Mouse (Mus musculus): ENCODE measurements at regions not wholly inside any gene's neighbourhood (a gene's known extent, or its start where the extent isn't known, plus 50 kb on each side); places are given as distances from the start of the nearest gene placed in this dataset.

DNA sequence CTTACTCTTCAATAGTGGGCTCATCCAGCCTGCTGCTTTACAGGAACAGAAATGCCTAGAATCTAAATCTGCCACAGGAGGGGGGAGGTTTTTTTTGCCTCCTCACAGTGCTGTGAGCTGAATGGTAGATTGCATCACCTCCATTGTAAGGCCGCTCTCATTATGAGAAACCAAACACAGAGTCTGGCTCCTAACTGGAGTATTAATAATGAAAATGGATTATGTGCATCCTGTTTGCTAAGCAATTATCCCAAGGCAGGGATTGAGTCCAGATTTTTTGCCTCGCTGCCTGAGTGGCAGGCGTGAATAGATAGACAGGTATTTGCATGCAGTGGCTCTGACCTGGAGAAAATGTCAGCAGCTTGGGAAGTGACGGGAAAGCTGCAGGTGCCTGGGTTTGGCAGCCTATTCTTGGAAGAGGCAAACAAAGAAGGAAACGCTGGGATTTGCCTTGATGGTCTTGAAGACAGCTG, 137.6 kb upstream of the Smarca2 start:
- Histone ChIP-seq H3K4me3 (ENCODE audit: insufficient read depth in 1 of 2, low read depth in 1 of 2, low read length in 2 of 2, poor library complexity in 1 of 2, severe bottlenecking in 1 of 2) (no peak overlapping the region), H3K9me3 (ENCODE audit: control insufficient read depth, insufficient read depth, low read depth, low read length) (no peaks in the 10 kb centered on the region), H3K9ac (ENCODE audit: insufficient read depth, low read depth, low read length, poor library complexity, severe bottlenecking) (no peak overlapping the region), H3K27ac (ENCODE audit: insufficient read depth, low read depth, low read length, poor library complexity, severe bottlenecking) (no peak overlapping the region), H3K4me1 (ENCODE audit: control insufficient read depth in 2 of 2, insufficient read depth in 2 of 2, low read length in 2 of 2, poor library complexity in 1 of 2) (no peaks in the 10 kb centered on the region), H3K36me3 (ENCODE audit: control insufficient read depth, insufficient read depth, low read length, poor library complexity, severe bottlenecking) (no peaks in the 10 kb centered on the region)
- no peak for DNase-seq (ENCODE audit: low read depth, low spot score)
- TF ChIP-seq ZNF384 (IDR thresholded peaks at IDR 0.05; ENCODE audit: low read depth, low read length): no peak
- TF ChIP-seq ZC3H11A (IDR thresholded peaks at IDR 0.05; ENCODE audit: borderline replicate concordance, low read depth, low read length): no peak
- TF ChIP-seq HCFC1 (IDR thresholded peaks at IDR 0.05; ENCODE audit: borderline replicate concordance, insufficient read depth, low read length): no peak
- TF ChIP-seq MAFK (IDR thresholded peaks at IDR 0.05; ENCODE audit: insufficient read depth, low read depth, low read length): no peak
- TF ChIP-seq CHD2 (IDR thresholded peaks at IDR 0.05; ENCODE audit: low read depth, low read length): no peak
- in situ Hi-C loops (cut with MboI; ENCODE audit: low sequenced_read_pairs in 2 of 2, unreplicated experiment in 2 of 2): no loop called here

DNA sequence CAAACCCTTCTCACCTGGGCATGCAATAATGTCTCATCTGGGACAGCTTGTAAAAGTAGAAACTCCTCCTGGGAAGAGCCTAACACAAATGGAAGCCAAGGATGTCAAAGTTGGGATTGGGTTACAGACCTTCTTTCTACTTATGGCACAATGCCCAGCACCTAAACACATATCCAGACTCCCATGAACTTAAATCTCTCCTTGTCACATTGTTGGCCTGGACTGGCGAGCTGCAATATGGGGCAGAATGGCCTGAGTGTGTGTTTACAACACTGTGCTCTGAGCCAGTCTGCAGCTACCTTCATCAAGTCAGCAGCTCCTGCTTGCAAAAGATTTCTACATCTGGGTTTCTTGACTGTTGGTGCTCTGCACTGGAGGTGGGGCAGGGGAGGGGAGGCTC, 132.2 kb upstream of the Smarca2 start:
- no peak for DNase-seq (ENCODE audit: low read depth, low spot score)
- in situ Hi-C loops (cut with MboI; ENCODE audit: low sequenced_read_pairs in 2 of 2, unreplicated experiment in 2 of 2): no loop called here
- Histone ChIP-seq H3K9ac (ENCODE audit: insufficient read depth, low read depth, low read length, poor library complexity, severe bottlenecking) (no peak overlapping the region), H3K4me3 (ENCODE audit: insufficient read depth in 1 of 2, low read depth in 1 of 2, low read length in 2 of 2, poor library complexity in 1 of 2, severe bottlenecking in 1 of 2) (no peak overlapping the region), H3K9me3 (ENCODE audit: control insufficient read depth, insufficient read depth, low read depth, low read length) (no peaks in the 10 kb centered on the region), H3K36me3 (ENCODE audit: control insufficient read depth, insufficient read depth, low read length, poor library complexity, severe bottlenecking) (no peaks in the 10 kb centered on the region), H3K27ac (ENCODE audit: insufficient read depth, low read depth, low read length, poor library complexity, severe bottlenecking) (no peak overlapping the region), H3K4me1 (ENCODE audit: control insufficient read depth in 2 of 2, insufficient read depth in 2 of 2, low read length in 2 of 2, poor library complexity in 1 of 2) (no peaks in the 10 kb centered on the region)
- TF ChIP-seq ZC3H11A (IDR thresholded peaks at IDR 0.05; ENCODE audit: borderline replicate concordance, low read depth, low read length): no peak
- no peak for TF ChIP-seq ZNF384 (IDR thresholded peaks at IDR 0.05; ENCODE audit: low read depth, low read length)

DNA sequence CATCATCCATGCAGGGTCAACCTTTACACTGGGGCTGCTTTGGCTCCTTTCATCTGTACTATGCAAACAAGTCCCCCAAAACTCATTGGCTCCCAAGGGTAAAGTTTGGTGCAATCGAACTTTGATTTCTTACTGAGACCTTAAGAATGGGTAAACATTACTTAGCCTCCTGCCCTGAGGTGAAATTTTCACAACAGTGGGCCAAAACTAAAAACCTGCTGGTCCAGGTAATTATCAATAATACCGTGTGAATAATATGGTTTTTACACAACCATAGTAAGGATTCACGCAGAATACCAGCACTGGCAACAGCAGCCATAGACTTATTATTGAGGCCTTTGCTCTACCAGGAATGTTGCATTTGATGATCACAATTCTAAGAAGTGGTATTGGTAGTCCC, 131.6 kb upstream of the Smarca2 start:
- Histone ChIP-seq H3K9ac (ENCODE audit: insufficient read depth, low read depth, low read length, poor library complexity, severe bottlenecking) (no peak overlapping the region), H3K4me1 (ENCODE audit: control insufficient read depth in 2 of 2, insufficient read depth in 2 of 2, low read length in 2 of 2, poor library complexity in 1 of 2) (no peaks in the 10 kb centered on the region), H3K27ac (ENCODE audit: insufficient read depth, low read depth, low read length, poor library complexity, severe bottlenecking) (no peak overlapping the region), H3K36me3 (ENCODE audit: control insufficient read depth, insufficient read depth, low read length, poor library complexity, severe bottlenecking) (no peaks in the 10 kb centered on the region), H3K4me3 (ENCODE audit: insufficient read depth in 1 of 2, low read depth in 1 of 2, low read length in 2 of 2, poor library complexity in 1 of 2, severe bottlenecking in 1 of 2) (no peak overlapping the region), H3K9me3 (ENCODE audit: control insufficient read depth, insufficient read depth, low read depth, low read length) (no peaks in the 10 kb centered on the region)
- no peak for TF ChIP-seq ZC3H11A (IDR thresholded peaks at IDR 0.05; ENCODE audit: borderline replicate concordance, low read depth, low read length)
- no peak for TF ChIP-seq HCFC1 (IDR thresholded peaks at IDR 0.05; ENCODE audit: borderline replicate concordance, insufficient read depth, low read length)
- TF ChIP-seq ZNF384 (IDR thresholded peaks at IDR 0.05; ENCODE audit: low read depth, low read length): no peak
- no peak for DNase-seq (ENCODE audit: low read depth, low spot score)
- in situ Hi-C loops (cut with MboI; ENCODE audit: low sequenced_read_pairs in 2 of 2, unreplicated experiment in 2 of 2): no loop called here

DNA sequence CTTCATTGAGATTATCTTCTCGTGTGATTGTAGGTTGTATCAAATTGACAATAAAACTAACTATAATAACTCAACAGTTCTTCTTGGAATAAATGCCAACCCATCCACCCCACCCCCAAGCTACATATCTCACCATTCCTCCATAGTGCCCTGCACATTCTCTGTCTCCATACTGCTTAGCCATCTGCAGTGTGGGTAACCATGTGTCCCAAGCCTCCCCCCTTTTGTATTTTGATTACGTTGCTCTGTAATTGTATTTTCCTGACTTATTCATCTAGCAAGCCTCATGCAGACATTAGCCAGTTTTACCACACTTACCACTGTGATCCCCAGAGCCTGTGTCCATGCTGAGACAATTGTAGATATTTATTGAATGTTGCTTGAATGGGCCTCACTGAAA, 129.7 kb upstream of the Smarca2 start:
- Histone ChIP-seq H3K9me3 (ENCODE audit: control insufficient read depth, insufficient read depth, low read depth, low read length) (no peaks in the 10 kb centered on the region), H3K9ac (ENCODE audit: insufficient read depth, low read depth, low read length, poor library complexity, severe bottlenecking) (no peak overlapping the region), H3K27ac (ENCODE audit: insufficient read depth, low read depth, low read length, poor library complexity, severe bottlenecking) (no peak overlapping the region), H3K36me3 (ENCODE audit: control insufficient read depth, insufficient read depth, low read length, poor library complexity, severe bottlenecking) (no peaks in the 10 kb centered on the region), H3K4me1 (ENCODE audit: control insufficient read depth in 2 of 2, insufficient read depth in 2 of 2, low read length in 2 of 2, poor library complexity in 1 of 2) (no peaks in the 10 kb centered on the region), H3K4me3 (ENCODE audit: insufficient read depth in 1 of 2, low read depth in 1 of 2, low read length in 2 of 2, poor library complexity in 1 of 2, severe bottlenecking in 1 of 2) (no peak overlapping the region)
- TF ChIP-seq MAFK (IDR thresholded peaks at IDR 0.05; ENCODE audit: insufficient read depth, low read depth, low read length) (no peak), HCFC1 (IDR thresholded peaks at IDR 0.05; ENCODE audit: borderline replicate concordance, insufficient read depth, low read length) (no peak), ZNF384 (IDR thresholded peaks at IDR 0.05; ENCODE audit: low read depth, low read length) (no peak), ZC3H11A (IDR thresholded peaks at IDR 0.05; ENCODE audit: borderline replicate concordance, low read depth, low read length) (no peak), CHD2 (IDR thresholded peaks at IDR 0.05; ENCODE audit: low read depth, low read length) (no peak)
- DNase-seq (ENCODE audit: low read depth, low spot score): no peak
- in situ Hi-C loops (cut with MboI; ENCODE audit: low sequenced_read_pairs in 2 of 2, unreplicated experiment in 2 of 2): no loop called here

DNA sequence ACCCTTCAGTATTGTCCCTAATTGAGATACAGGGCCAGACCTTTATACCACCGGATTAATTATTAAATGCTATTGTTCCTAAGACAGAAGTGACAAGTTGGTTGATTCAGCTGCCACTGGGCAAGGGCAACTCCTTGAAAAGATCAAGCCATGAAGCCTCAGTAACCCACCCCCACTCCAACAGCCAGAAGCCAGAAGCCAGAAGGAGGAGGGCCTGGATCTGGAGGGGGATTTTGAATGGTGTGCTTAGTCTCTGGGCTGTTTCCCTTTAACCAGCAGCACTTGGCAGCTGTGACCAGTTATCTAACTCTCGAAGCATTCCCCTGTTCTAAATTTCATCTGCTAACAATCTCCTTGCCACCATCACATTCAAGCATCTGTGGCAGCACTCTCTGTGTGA, 129.1 kb upstream of the Smarca2 start:
- no peak overlapping the region for H3K4me3 ChIP-seq (ENCODE audit: insufficient read depth in 1 of 2, low read depth in 1 of 2, low read length in 2 of 2, poor library complexity in 1 of 2, severe bottlenecking in 1 of 2)
- H3K27ac ChIP-seq (ENCODE audit: insufficient read depth, low read depth, low read length, poor library complexity, severe bottlenecking): no peak overlapping the region
- H3K4me1 ChIP-seq (ENCODE audit: control insufficient read depth in 2 of 2, insufficient read depth in 2 of 2, low read length in 2 of 2, poor library complexity in 1 of 2): no peaks in the 10 kb centered on the region
- in situ Hi-C loops (cut with MboI; ENCODE audit: low sequenced_read_pairs in 2 of 2, unreplicated experiment in 2 of 2): no loop called here
- no peak for TF ChIP-seq HCFC1 (IDR thresholded peaks at IDR 0.05; ENCODE audit: borderline replicate concordance, insufficient read depth, low read length)
- TF ChIP-seq ZC3H11A (IDR thresholded peaks at IDR 0.05; ENCODE audit: borderline replicate concordance, low read depth, low read length): no peak
- TF ChIP-seq MAFK (IDR thresholded peaks at IDR 0.05; ENCODE audit: insufficient read depth, low read depth, low read length): no peak
- no peak for TF ChIP-seq ZNF384 (IDR thresholded peaks at IDR 0.05; ENCODE audit: low read depth, low read length)
- no peak for TF ChIP-seq CHD2 (IDR thresholded peaks at IDR 0.05; ENCODE audit: low read depth, low read length)
- no peak for DNase-seq (ENCODE audit: low read depth, low spot score)
- H3K36me3 ChIP-seq (ENCODE audit: control insufficient read depth, insufficient read depth, low read length, poor library complexity, severe bottlenecking): no peaks in the 10 kb centered on the region
- H3K9me3 ChIP-seq (ENCODE audit: control insufficient read depth, insufficient read depth, low read depth, low read length): no peaks in the 10 kb centered on the region
- H3K9ac ChIP-seq (ENCODE audit: insufficient read depth, low read depth, low read length, poor library complexity, severe bottlenecking): no peak overlapping the region
